Mouse (Mus musculus) limb, embryonic 11.5 days (tissue): ENCODE measurements around the gene Zfp839. TPM values are rescaled to one million over a fixed set of nuclear protein-coding genes. Genes with fewer than 3 reads are reported as not detected.

Source experiments
- ATAC-seq: fragments of 200-750 bp; cut with Nextera tagmentation; 2 replicates; pipeline ENCODE4 v1.8.0; 2017; ENCODE audit warnings: low read depth; ENCODE audit not compliant: insufficient number of reproducible peaks, low FRiP score, low TSS enrichment
- DNase-seq: peaks from one replicate; pipeline ENCODE4 v3.0.0-alpha.2; 2015; ENCODE audit warnings: low spot score
- H3K27ac ChIP-seq: fragments of 300-500 bp; sonication (generic); replicated peaks from 2 replicates; pipeline ENCODE4 v1.5.1; 2014; ENCODE audit warnings: low read depth, mild to moderate bottlenecking, low read length
- H3K27me3 ChIP-seq: fragments of 300-500 bp; sonication (generic); 2 replicates; pipeline ENCODE4 v1.6.1; 2014; ENCODE audit warnings: mild to moderate bottlenecking, low read length, mixed read lengths; ENCODE audit not compliant: control insufficient read depth, insufficient read depth
- H3K36me3 ChIP-seq: fragments of 300-500 bp; sonication (generic); 2 replicates; pipeline ENCODE4 v1.6.1; 2014; ENCODE audit warnings: mild to moderate bottlenecking, low read length, moderate library complexity, mixed read lengths; ENCODE audit not compliant: control insufficient read depth, insufficient read depth
- H3K4me1 ChIP-seq: fragments of 300-500 bp; sonication (generic); 2 replicates; pipeline ENCODE4 v1.6.1; 2014; ENCODE audit warnings: low read length, mixed read lengths; ENCODE audit not compliant: control insufficient read depth, insufficient read depth
- H3K4me2 ChIP-seq: fragments of 300-500 bp; sonication (generic); 2 replicates; pipeline ENCODE4 v1.6.1; 2014; ENCODE audit warnings: low read depth, mild to moderate bottlenecking, moderate library complexity; ENCODE audit not compliant: severe bottlenecking
- H3K4me3 ChIP-seq: fragments of 300-500 bp; sonication (generic); 2 replicates; pipeline ENCODE4 v1.5.1; 2014; ENCODE audit warnings: low read depth, low read length
- H3K9ac ChIP-seq: fragments of 300-500 bp; sonication (generic); 2 replicates; pipeline ENCODE4 v1.6.1; 2014; ENCODE audit warnings: mild to moderate bottlenecking, low read length
- H3K9me3 ChIP-seq: fragments of 300-500 bp; sonication (generic); 2 replicates; pipeline ENCODE4 v1.6.1; 2016; ENCODE audit warnings: low read length; ENCODE audit not compliant: control insufficient read depth
- WGBS: fragments of 180-500 bp; shearing (Covaris S2); extraction: QIAGEN DNeasy Blood & Tissue Kit; methylation state at CpG from one replicate; pipeline ENCODE4 v1.1.7; 2014; 5-methylcytosine and 5-hydroxymethylcytosine counted together
- polyA plus RNA-seq: library from polyadenylated mRNA; unstranded; fragments of >200 nt; fragmentation: Nextera tagmentation; extraction: Ambion mirVana; gene quantifications from 2 replicates; pipeline ENCODE4 v1.2.1, GENCODE M21; 2014

Gene Zfp839
- polyA plus RNA-seq, 1 experiment from 2014 or later, result 4.3 TPM

DNA sequence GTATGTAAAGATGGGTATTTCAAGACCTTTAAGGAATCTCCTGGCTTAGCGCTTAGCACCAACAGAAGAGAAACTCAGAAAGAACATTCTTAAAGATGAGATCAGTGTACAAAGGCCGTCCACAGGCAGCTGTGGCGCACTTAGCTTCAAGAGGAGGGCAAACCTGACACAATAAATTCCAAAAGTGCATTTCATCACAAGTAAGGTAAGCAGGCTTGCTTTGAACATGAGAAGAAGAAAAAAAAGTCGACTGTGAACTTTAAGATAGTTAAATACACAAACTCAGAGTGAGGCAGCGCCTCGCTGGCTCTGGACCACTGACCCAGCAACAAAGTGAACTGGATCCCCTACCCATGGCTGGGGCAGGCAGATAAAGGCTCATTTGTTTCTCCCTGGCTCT is 13.3 kb upstream of the Zfp839 start:
- no peak overlapping the region for H3K4me3 ChIP-seq
- H3K36me3 ChIP-seq, result no peaks in the 10 kb centered on the region
- H3K4me2 ChIP-seq, result no peak overlapping the region
- no peak overlapping the region; the same call in 1 of the 2 replicates for H3K9ac ChIP-seq
- DNase-seq (no peak), ATAC-seq (no peak)
- WGBS, result 60% methylated on average over 6 of the region's 6 CpGs
- no peaks in the 10 kb centered on the region for H3K9me3 ChIP-seq
- H3K4me1 ChIP-seq, result 0 out of 2 replicates have a peak, but pooled peaks cover 5% of the 10 kb centered on the region
- H3K27me3 ChIP-seq, result no peaks in the 10 kb centered on the region
- H3K27ac ChIP-seq, result no peak overlapping the region

DNA sequence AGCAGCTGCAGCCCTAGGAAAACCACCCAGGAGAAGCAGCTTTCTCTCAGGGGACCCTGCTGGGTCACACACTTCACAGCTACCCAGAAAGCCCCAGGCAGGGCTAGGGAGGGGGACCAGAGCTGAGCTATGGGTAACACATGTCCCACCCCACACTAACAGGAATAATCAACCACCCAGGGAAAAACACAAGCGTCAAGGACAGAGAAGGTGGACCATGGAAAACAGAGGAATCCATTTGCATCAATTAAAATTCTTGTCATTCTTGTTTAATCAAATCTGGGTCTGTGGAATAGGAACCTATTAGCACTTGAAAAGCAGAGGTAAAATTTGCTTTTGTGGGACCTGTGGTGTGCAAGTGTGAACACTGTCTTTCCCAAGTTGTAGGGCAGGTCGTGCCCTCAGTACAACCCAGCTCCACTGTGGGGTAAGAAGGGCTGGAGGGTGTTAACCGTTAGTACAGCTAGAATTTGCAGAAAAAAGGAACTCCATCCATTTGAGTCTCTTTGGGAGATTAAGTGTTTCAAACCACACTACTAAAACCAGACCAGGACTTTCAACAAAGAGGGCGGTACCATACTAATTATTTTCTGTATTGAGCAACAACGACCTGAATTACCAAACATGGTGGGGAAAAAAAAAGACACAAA is 12.7 kb upstream of the Zfp839 start:
- H3K9me3 ChIP-seq, result no peaks in the 10 kb centered on the region
- WGBS, result 42% methylated on average over 5 of the region's 5 CpGs
- H3K4me2 ChIP-seq, result no peak overlapping the region
- no peak overlapping the region for H3K4me3 ChIP-seq
- no peak overlapping the region; the same call in 1 of the 2 replicates for H3K9ac ChIP-seq
- 0 out of 2 replicates have a peak, but pooled peaks cover 5% of the 10 kb centered on the region for H3K4me1 ChIP-seq
- ATAC-seq (no peak), DNase-seq (no peak)
- 0 out of 2 replicates have a peak overlapping the region, but pooled peaks have one; percentile 15 for H3K27ac ChIP-seq
- H3K27me3 ChIP-seq, result no peaks in the 10 kb centered on the region
- H3K36me3 ChIP-seq, result no peaks in the 10 kb centered on the region

DNA sequence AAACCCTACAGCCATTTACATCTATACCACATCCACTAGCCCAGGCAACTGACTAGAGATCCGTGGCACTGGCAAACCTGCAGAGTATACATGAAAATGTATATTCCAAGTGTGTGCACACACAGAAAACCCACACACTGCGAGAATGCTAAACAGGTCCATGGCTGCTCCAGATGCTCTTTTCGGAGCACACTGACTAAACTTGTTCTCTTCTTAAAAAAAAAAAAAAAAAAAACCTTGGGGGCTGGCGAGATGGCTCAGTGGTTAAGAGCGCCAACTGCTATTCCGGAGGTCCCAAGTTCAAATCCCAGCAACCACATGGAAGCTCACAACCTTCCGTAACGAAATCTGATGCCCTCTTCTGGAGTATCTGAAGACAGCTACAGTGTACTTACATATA is 12.2 kb upstream of the Zfp839 start:
- no peaks in the 10 kb centered on the region for H3K9me3 ChIP-seq
- ATAC-seq (no peak), DNase-seq (no peak)
- no peak overlapping the region for H3K9ac ChIP-seq
- no peaks in the 10 kb centered on the region for H3K36me3 ChIP-seq
- no peak overlapping the region for H3K4me3 ChIP-seq
- H3K27me3 ChIP-seq, result no peaks in the 10 kb centered on the region
- H3K4me2 ChIP-seq, result no peak overlapping the region
- 0 out of 2 replicates have a peak, but pooled peaks cover 5% of the 10 kb centered on the region for H3K4me1 ChIP-seq
- no peak overlapping the region for H3K27ac ChIP-seq
- 87% methylated on average over 8 of the region's 8 CpGs for WGBS

DNA sequence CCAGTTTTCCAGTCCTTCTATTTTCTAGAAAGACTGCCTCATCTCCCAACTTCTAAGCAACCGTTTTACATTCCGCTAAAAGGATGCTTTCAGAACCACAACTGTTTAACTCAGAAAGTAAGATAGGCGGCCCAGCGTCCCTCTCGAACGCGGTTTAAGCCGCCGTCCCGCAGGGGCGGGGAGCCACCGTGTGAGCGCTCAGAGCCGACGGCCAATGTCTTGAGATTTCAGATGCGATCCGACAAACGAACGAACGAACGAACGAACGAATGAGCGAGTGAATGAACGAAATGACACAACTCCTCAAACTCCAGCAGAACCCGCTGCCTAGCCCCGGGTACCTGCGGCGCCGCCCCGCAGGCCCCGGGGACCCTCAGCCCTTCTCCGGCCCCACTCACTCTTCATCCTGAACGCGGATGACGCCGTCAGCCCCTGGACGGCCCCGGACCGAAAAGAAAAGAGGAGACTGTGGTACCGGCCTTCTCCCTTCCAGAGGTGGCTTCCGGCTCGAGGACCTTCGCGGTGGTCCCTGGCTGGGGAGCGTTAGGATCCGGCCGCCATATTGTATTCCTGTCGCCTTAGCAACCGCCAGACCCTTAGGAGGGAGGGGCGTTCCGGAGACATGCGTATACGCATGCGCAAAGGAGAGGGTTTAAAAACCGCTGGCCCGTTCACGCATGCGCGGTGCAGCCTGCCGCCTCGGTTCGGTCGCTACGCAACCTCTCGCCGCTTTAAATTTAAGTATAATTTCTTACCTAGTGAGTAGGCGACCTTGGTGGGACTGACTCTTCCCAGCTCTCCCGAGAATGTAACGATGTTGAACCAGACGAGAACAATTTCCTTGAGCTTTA is 9.5 kb upstream of the Zfp839 start, which contains the start of gene Mok:
TSS of gene Mok (minus strand) at position 592 of the 851 bp plus-strand sequence.
- peak; percentile 82; the same call in 1 of the 2 replicates for ATAC-seq
- peak within 1 kb of the TSS; percentile 68 for H3K4me2 ChIP-seq

DNA sequence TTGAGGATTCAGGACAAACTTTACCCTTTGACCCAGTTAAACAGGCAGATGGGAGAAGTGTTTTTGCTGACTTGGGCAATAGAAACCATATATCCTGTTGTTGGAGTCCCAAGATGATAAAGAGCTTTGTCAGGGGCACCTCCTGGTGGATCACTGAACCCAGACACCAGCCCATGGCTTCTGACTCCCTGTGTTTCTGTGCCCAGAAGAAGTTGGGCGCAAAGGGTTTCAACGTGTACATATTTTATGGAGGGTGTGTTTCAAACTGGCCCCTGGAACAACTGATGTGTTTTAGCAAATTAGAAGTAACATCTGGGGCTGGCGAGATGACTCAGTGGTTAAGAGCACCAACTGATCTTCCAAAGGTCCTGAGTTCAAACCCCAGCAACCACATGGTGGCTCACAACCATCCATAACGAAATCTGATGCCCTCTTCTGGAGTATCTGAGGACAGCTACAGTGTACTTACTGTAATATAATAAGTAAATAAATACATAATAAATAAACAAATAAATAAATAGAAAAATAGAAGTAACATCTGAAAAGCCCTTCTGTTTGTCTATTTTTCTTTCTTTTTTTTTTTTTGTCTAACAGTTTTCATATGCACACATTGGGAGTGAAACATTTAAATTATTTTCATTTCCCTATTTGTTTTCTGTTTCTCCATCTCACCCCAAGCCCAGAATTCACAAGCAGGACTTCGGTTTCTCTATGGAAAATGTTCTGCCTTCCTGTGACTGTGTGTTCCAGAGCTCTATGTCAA is 8.1 kb upstream of the Zfp839 start:
- ATAC-seq (no peak), DNase-seq (no peak)
- Histone ChIP-seq H3K9me3 (no peaks in the 10 kb centered on the region), H3K27ac (no peak overlapping the region), H3K9ac (no peak overlapping the region), H3K4me2 (no peak overlapping the region), H3K27me3 (peaks cover 17% of the 10 kb centered on the region; the same call in 1 of the 2 replicates), H3K4me3 (no peak overlapping the region), H3K4me1 (peaks cover 5% of the 10 kb centered on the region; the same call in 1 of the 2 replicates), H3K36me3 (no peaks in the 10 kb centered on the region)
- 71% methylated on average over 5 of the region's 5 CpGs for WGBS

More for the DNA sequence above, 9.5 kb upstream of the Zfp839 start, which contains the start of gene Mok:
- H3K9ac ChIP-seq, result peak within 1 kb of the TSS; percentile 45
- H3K27ac ChIP-seq, result no peak within 1 kb of the TSS
- peaks cover 10% of the 10 kb centered on the region; the same call in 1 of the 2 replicates for H3K27me3 ChIP-seq
- H3K36me3 ChIP-seq, result no peaks in the 10 kb centered on the region
- under 1% methylated on average over 71 of the region's 71 CpGs for WGBS
- H3K4me3 ChIP-seq, result peak within 1 kb of the TSS; percentile 76
- H3K4me1 ChIP-seq, result peaks cover 5% of the 10 kb centered on the region; the same call in 1 of the 2 replicates
- DNase-seq, result peak; percentile 98
- no peaks in the 10 kb centered on the region for H3K9me3 ChIP-seq

DNA sequence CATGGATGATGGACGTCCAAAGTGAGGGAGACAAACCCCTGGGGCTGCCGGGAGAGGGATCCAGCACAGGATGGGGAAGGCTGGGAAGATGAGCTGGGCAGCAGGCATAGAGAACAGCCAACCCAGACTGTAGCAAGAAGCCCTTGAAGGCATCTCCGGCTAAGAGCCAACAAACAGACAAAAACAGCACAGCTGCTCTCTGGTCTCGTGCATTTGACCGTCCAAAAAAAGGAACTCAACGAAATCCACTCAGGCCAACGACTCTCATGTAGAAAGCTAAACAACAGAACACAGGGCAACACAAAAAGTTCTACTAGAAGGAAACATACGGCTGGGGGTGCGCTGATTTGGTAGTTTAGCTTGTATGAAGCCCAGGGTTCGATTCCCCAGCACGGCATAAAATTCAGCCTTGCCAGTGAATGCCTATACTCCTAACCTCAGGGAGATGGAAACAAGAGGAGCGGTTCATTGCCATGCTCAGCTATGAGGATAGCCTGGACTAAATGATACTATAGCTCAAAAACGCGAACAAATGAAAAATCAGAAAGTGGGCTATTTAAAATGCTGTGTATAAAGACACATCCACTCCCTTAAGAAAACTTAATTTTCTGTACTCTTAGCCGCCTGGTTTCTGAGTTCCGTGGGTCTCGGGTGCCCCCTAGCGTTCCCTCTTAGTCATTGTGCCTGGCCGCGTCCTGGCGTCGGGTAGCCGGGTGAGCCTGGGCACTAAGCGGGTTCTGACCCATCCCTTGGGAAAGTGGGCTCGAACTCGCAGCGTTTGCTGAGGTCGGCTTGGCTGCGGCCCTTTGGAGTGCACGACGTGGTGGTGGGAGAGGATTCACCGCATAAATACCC is 6.6 kb upstream of the Zfp839 start:
- DNase-seq, result peak; percentile 91
- Histone ChIP-seq H3K27ac (no peak overlapping the region), H3K36me3 (no peaks in the 10 kb centered on the region), H3K4me2 (peak overlapping the region; percentile 66), H3K9me3 (no peaks in the 10 kb centered on the region), H3K4me1 (no peaks in the 10 kb centered on the region; the same call in 1 of the 2 replicates), H3K27me3 (peaks cover 17% of the 10 kb centered on the region; the same call in 1 of the 2 replicates), H3K9ac (peak overlapping the region; percentile 45; the same call in 1 of the 2 replicates), H3K4me3 (peak overlapping the region; percentile 31)
- peak; percentile 26; the same call in 1 of the 2 replicates for ATAC-seq
- 19% methylated on average over 32 of the region's 32 CpGs for WGBS

DNA sequence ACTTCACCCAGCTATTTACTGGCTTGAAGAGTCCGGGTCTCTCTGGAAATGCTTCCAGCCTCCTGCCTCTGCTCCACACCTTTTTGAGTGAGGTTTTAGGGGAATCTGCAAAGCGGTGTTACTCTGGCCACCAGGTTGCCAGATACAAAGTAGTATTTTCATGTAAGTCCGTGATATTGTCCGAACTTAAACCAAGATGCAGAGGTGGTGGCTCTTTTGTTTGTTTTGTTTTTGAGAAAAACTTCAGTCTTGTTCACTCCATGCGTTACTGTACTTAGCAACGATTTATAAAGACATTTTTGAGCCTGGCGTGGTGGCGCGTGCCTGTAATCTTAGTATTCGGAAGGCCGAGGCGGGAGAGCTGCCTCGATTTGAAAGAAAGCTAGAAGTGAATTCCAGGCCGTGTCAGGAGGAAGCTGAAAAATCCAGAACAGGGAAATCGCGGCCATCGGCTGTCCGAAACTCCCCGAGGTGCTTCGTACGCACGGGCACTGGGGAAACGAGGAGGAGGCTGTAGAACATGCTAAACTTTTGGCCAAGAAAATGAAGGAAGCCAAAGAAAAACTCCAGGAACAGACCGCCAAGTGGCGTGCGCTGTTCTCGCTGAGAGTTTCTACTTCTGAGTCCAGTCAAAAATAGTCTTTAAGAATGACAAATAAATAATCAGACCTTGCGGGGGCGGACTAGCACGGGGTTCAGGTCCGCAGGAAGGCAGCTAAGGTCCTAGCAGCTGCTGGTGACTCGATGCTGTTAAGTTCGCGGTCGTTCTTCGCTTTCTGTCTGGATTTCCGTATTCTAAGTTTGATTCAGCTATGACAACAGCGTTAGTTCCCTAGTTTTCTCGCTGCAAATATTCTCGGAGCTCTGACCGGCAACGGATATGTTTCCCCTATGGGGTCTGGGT is 5.6 kb upstream of the Zfp839 start:
- H3K9ac ChIP-seq, result peak overlapping the region; percentile 45
- H3K4me1 ChIP-seq, result no peaks in the 10 kb centered on the region; the same call in 1 of the 2 replicates
- peaks cover 17% of the 10 kb centered on the region; the same call in 1 of the 2 replicates for H3K27me3 ChIP-seq
- H3K4me3 ChIP-seq, result peak overlapping the region; percentile 31
- ATAC-seq (peak; percentile 4; the same call in 1 of the 2 replicates), DNase-seq (no peak)
- no peaks in the 10 kb centered on the region for H3K9me3 ChIP-seq
- no peak overlapping the region for H3K27ac ChIP-seq
- H3K36me3 ChIP-seq, result no peaks in the 10 kb centered on the region
- H3K4me2 ChIP-seq, result peak overlapping the region; percentile 66
- WGBS, result under 1% methylated on average over 42 of the region's 42 CpGs
